Mouse (Mus musculus): ENCODE results near the gene Cpa4.

Cpa4 gene

GRCm38 (mm10) chr6:30568069-30568468, at the start of gene Cpa4:
Gene Cpa4, plus strand, starts transcription at chr6:30568369.
- DNase-seq (ENCODE audit: low spot score): no peak

DNA sequence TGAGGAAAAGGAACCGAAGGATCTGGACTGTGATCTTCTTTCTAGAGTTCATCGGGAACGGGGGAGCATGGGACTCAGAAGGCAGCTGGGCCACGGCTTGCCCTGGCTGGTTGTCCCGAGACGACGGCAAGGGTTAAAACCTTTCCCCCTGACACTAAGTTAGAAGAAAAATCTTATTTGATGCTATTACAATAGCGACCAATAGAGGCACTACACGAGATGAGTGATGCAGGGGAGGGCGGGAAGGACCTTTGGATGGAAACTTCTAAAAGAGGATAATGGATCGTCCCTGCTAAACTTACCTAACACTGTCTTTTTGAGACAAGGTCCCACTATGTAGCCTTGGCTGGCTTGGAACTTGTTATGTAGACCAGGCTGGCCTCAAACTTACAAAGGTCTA, 47.8 kb upstream of the Cpa4 start:
- DNase-seq (ENCODE audit: low spot score): no peak

- DNase-seq (ENCODE audit: low spot score): peak; percentile 88
Measured at GRCm38 (mm10) chr6:30525456-30526332, 42.5 kb upstream of the Cpa4 start.

DNA sequence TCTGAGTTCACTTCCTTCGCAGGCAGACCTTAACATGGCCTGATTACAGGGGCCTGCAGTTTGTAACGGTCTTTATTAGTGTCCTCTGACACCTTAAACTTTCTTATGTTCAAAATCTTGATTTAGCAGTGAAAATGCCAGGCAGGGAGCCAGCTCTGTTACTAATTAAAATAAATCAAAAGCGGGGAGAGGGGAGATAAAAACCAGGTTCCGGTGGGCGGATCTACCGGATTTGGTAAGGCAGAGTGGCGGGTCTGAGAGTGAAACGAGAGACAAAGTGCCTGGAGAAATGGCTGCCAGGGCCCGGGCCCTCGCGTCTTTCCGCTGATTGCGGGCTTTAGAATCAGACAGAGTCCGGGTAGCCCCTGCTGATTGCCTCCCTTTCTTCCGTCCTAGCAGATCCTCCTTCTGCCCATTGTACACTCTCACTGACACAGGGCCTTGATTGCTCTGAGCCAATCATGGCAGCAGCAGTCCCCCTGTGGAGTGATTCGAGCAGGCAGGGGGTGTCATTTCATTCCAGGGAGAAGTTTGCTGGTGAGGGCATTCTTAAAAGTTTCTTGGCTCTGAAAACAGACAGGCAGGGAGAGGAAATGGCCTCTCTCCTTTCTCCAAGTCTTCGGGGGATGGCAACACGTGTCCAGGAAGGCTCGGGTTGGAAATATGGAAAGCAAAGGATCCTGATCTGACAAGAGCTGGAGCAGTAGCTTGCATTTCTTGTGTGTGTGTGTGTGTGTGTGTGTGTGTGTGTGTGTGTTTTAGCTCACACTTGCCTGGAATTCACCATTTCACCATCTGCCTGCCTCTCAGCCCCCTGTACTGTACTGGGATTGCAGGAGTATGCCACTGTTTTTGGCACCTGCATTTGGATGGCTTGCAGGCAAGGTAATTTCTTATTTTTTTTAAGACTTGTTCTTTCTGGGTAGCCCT, 41.3 kb upstream of the Cpa4 start:
- peak; percentile 91 for DNase-seq (ENCODE audit: low spot score)

GRCm38 (mm10) chr6:30528800-30529199, 39.4 kb upstream of the Cpa4 start:
- DNase-seq (ENCODE audit: low spot score): no peak

DNA sequence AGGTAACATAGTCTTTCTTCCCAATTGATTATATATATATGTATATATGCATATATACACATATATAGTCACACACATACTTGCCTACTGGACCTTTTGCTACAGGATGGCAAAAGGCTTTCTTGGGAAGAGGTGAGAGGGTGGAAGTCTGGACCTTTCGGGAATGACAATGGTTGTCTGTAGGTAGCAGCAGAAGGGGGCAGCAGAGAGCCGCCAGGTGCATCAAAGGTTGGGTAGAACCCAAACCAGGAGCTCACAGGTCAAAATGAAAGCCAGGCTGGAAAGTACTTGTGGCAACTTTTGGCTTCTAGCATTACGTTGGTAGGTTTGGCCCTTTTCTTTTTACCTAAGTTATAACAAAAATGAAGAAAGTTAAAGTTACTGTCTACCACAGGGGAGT, 32.8 kb upstream of the Cpa4 start:
- no peak for DNase-seq (ENCODE audit: low spot score)

DNA sequence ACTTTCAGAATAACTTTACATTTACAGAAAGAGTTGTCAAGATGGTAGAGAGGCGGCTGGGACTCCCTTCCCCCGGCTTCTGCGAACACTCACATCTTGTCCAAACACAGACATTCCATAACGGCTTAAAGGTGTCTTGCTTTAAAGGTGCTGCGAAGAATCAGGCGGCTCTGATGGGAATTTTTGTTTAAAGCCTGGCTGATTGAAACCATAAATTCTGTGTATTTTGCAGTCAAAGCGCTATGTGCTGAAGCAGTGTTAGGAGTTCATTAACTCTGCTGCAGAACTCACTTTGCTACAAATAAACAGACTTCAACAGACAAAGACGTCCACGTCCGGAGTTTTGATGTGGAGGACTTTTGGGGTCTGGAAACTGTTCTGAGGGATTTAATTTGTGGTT, 29.9 kb upstream of the Cpa4 start:
- DNase-seq (ENCODE audit: low spot score): no peak

GRCm38 (mm10) chr6:30538800-30539199, 29.4 kb upstream of the Cpa4 start:
- DNase-seq (ENCODE audit: low spot score): no peak

- DNase-seq (ENCODE audit: low spot score): no peak
Measured at GRCm38 (mm10) chr6:30541009-30541799, 27.0 kb upstream of the Cpa4 start, which contains the start of gene Cpa2. Gene Cpa2, plus strand, starts transcription at chr6:30541582.

GRCm38 (mm10) chr6:30542277-30542676, 25.9 kb upstream of the Cpa4 start:
- no peak for DNase-seq (ENCODE audit: low spot score)

DNA sequence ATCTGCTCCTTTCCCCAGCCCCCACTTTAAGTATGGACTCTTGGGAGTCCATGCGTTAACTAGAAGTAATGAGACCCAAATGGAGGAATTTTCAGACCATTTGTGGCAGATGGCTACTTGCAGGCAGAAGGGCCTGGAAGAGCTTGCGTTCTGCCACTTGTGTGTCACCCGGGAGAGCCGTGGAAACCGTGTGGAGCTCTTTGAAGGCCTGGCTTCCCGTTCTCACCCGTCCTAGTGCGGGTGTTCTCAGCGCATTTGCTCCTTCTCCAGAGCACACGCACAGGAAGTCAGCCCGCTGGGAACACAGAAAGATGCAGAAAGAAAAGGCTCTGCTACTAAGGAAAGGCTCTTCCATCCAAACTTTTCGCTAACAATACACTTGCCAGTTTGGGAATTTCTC, 25.1 kb upstream of the Cpa4 start:
- DNase-seq (ENCODE audit: low spot score): no peak

- DNase-seq (ENCODE audit: low spot score): no peak
Measured at GRCm38 (mm10) chr6:30543851-30544250, 24.3 kb upstream of the Cpa4 start.

- DNase-seq (ENCODE audit: low spot score): no peak
Measured at GRCm38 (mm10) chr6:30545689-30546088, 22.5 kb upstream of the Cpa4 start.

- peak; percentile 80 for DNase-seq (ENCODE audit: low spot score)
Measured at GRCm38 (mm10) chr6:30546571-30547273, 21.4 kb upstream of the Cpa4 start.

GRCm38 (mm10) chr6:30547274-30547645, 20.9 kb upstream of the Cpa4 start:
- DNase-seq (ENCODE audit: low spot score): peak; percentile 79

DNA sequence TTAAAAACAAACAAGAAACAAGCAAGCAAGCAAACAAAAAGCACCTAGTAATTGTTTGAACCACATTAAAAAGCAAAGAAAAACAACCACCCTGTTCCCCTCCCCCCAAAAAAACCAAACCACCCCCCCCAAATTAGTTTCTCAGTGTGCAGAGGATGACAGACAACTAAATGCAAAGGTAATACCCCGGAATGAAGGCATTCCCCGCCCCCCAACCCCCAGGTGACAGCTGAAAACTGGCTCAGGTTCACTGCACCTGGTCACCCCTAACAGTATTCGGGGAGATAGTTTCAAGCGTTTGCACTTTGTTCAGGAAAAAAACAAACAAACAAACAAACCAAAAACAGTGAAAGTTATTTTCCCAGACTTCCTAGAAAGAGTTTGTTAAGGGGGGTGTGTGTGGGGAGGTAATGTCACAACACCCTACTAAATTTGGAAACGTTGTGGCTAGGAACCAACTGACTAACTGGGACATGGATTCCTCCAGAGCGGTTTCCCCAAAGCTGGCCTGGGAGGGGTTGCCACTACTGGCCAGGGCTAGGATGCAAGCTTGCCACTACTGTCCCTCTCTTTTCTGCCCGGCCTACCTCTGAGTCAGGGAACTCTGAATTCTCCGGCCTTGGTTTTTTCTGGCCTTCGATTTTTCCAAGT, 20.4 kb upstream of the Cpa4 start:
- no peak for DNase-seq (ENCODE audit: low spot score)

- no peak for DNase-seq (ENCODE audit: low spot score)
Measured at GRCm38 (mm10) chr6:30549231-30549761, 18.9 kb upstream of the Cpa4 start.

DNA sequence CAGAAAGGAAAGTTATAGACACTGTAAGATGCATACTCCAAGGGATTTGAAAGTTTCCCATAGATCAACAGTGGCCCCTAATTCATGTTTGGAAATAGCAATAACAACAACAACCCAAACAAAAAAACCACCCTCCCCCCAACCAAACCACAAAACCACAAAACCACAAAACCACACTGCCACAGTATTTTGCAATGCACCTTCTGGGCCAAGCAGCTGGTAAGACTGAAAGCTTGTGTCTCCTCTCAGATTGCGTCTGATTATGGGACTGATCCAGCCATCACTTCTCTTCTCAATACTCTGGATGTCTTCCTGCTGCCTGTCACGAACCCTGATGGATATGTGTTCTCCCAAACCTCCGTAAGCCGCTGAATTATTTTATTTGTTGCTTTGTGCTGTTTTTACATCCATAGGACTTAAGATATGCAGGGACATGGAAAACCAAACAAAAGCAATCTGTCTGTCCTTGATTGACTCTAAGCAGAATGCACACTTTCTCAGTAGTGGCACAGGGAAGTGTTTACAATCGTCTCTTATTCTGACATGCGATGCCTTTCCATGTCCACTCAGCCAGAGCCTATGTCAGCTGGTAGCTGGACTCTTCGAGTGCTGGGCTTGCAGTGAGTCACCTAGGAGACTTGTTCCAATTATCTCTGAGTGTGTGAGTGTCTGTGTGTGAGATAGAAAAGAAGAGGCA, 17.5 kb upstream of the Cpa4 start:
- no peak for DNase-seq (ENCODE audit: low spot score)

DNA sequence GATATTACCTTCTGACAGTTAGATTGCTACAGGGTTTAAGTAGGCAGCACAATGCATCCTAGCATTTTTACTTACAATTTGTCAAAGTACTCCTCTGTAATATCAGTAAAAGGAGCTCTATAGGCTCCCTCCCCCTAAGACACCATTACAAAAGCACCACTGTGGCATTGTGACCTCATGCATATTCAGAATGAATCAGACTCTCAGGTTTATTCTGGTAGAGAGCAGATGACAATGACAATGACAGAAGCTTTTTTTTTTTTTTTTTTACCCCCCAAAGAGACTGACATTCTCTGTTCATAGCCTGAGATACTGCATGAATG, 17.0 kb upstream of the Cpa4 start:
- DNase-seq (ENCODE audit: low spot score): no peak

Data from MN1 (cell line).